Comparison of ENCODE assay signal across 8 mouse cellular contexts in the genomic region with DNA sequence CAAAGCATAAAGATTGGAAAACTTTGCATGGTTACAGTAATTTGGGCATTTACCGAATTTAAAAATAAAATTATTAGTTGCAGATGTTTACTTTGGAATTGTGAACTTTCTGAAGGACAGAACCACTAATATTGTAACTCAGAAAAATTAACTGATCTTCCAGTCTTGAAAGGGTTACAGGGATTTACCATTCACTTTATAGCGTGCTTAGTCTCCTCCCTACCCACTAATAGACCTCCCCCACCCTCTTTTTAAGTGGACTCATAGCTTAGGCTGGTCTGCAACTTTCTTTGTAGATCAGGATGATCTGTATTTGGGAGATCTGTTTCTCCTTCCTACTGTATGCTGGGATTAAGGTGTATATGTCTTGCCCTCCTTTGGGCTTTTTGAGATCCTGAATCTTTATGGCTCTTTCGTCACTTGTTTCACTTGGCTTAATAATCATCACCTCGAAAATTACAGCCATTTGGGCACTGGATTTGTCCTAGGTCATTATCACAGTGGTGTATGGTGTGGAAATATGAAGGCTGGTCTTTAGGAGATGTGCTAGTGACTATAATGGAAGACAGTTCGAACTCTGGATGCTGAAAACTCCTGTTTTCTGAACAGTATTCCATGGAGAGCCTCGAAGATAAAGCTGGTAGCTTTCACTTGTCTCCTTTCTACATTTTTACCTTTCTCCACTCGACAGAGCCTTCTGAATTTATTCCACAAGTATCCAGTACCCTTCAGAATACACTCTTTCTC. TPM values are rescaled to one million over a fixed set of nuclear protein-coding genes. Genes with fewer than 3 reads are reported as not detected.
A peak's percentile ranks its signal among the peaks of the same experiment; 100 is the strongest.
DNase-seq lines count a peak whose midpoint lies in the region; ATAC-seq and TF ChIP-seq lines count a peak whose summit lies in the region.
"Had no signal": no experiment of that assay in that cellular context is flagged by ENCODE, and none has a peak within 500 bp of the region (broad histone marks: within the 10 kb centered on the region; RNA-seq: fewer than 3 reads in every experiment).

No protein-coding gene starts in this region.

- H3K4me1 ChIP-seq in forebrain, embryonic 13.5 days: peaks cover 42% of the 10 kb centered on the region
- peaks cover 28 to 30% of the 10 kb centered on the region in 2 experiments for H3K4me1 ChIP-seq in liver, embryonic 14.5 days (replicated peaks; ENCODE audit: control insufficient read depth in 2 of 2, insufficient read depth in 2 of 2, low read length in 1 of 2)

- H3ac ChIP-seq in C2C12 (ENCODE audit: control insufficient read depth, insufficient read length, low read depth): peak overlapping the region; percentile 44

- no peaks in the 10 kb centered on the region for H3K9me3 ChIP-seq in forebrain, embryonic 13.5 days (replicated peaks)
- H3K9me3 ChIP-seq in liver, embryonic 14.5 days (ENCODE audit: control insufficient read depth, low read length): no peaks in the 10 kb centered on the region

- peak overlapping the region; percentile 79 for H3K9ac ChIP-seq in forebrain, embryonic 13.5 days
- H3K9ac ChIP-seq in liver, embryonic 14.5 days (replicated peaks): peak overlapping the region; percentile 94

- H3K36me3 ChIP-seq in C2C12 (ENCODE audit: control insufficient read depth, insufficient read depth): no peaks in the 10 kb centered on the region
- no peaks in the 10 kb centered on the region for H3K36me3 ChIP-seq in forebrain, embryonic 13.5 days (ENCODE audit: poor library complexity, severe bottlenecking)
- H3K36me3 ChIP-seq in liver, embryonic 14.5 days (replicated peaks; ENCODE audit: control insufficient read depth, insufficient read depth, low read depth): no peaks in the 10 kb centered on the region

- no peaks in the 10 kb centered on the region for H3K27me3 ChIP-seq in C2C12 (ENCODE audit: control insufficient read depth, insufficient read depth, insufficient read length)
- no peaks in the 10 kb centered on the region for H3K27me3 ChIP-seq in forebrain, embryonic 13.5 days
- no peaks in the 10 kb centered on the region for H3K27me3 ChIP-seq in liver, embryonic 14.5 days (ENCODE audit: control insufficient read depth, insufficient read depth, low read length)

- H3K4me2 ChIP-seq in forebrain, embryonic 13.5 days: peak overlapping the region; percentile 61
- peak overlapping the region; percentile 95 for H3K4me2 ChIP-seq in liver, embryonic 14.5 days (ENCODE audit: low read depth)

- H3K79me3 ChIP-seq in C2C12 (ENCODE audit: low read depth): no peaks in the 10 kb centered on the region

- WGBS in forebrain, embryonic 13.5 days: 16% methylated on average over 7 of the region's 7 CpGs
- 12% methylated on average over 7 of the region's 7 CpGs for WGBS in liver, embryonic 14.5 days (ENCODE audit: insufficient replicate concordance)

- DNase-seq in 3T3-L1 (ENCODE audit: low read depth, low spot score): peak; percentile 63
- DNase-seq in liver, embryonic 14.5 days (ENCODE audit: low read depth in 3 of 3, low spot score in 3 of 3): no peak
- no peak for DNase-seq in urinary bladder, postnatal 14 days (ENCODE audit: low spot score)
- DNase-seq in ovary, postnatal 14 days (ENCODE audit: low spot score): no peak
- no peak for DNase-seq in ovary, postnatal 10 days (ENCODE audit: low spot score)
- DNase-seq: kidney, postnatal 10 days had no signal

- peaks cover 22% of the 10 kb centered on the region for H3K79me2 ChIP-seq in C2C12 (ENCODE audit: control insufficient read depth, insufficient read depth)

- H3K27ac ChIP-seq in forebrain, embryonic 13.5 days: peak overlapping the region; percentile 48
- H3K27ac ChIP-seq in liver, embryonic 14.5 days: peak overlapping the region; percentile 100

- peak; percentile 18; the same call in 1 of the 2 replicates for TF ChIP-seq EP300 in liver, embryonic 14.5 days (IDR thresholded peaks at IDR 0.05; ENCODE audit: low read depth)

- peak overlapping the region; percentile 36 for H3K4me3 ChIP-seq in C2C12 (ENCODE audit: insufficient read depth, poor library complexity, severe bottlenecking)
- H3K4me3 ChIP-seq in forebrain, embryonic 13.5 days: peak overlapping the region; percentile 58
- peak overlapping the region; percentile 74 to 84 for H3K4me3 ChIP-seq in liver, embryonic 14.5 days (ENCODE audit: insufficient read depth in 1 of 2, low read depth in 2 of 2, low read length in 2 of 2)

- no peak for ATAC-seq in forebrain, embryonic 13.5 days
- ATAC-seq in liver, embryonic 14.5 days (ENCODE audit: insufficient read depth): no peak

- no peak for TF ChIP-seq CTCF in C2C12 (IDR thresholded peaks at IDR 0.05; ENCODE audit: control insufficient read depth, insufficient read depth, insufficient read length)
- no peak for TF ChIP-seq CTCF in liver, embryonic 14.5 days (IDR thresholded peaks at IDR 0.05; ENCODE audit: low read depth)

TF ChIP-seq in C2C12, 6 proteins besides CTCF, POLR2A, EP300 and RAD21:
- no peak for TF ChIP-seq FOSL1 (IDR thresholded peaks at IDR 0.05; ENCODE audit: insufficient read depth, low read length, poor library complexity, severe bottlenecking)

RNA-seq across cellular contexts. Expression of gene Hist1h3g, which starts 1.0 kb away (rescaled TPM):
- polyA plus RNA-seq in C2C12 (2012; fragmentation: generic; extraction: Trizol): 5.5 TPM
- polyA plus RNA-seq in forebrain, embryonic 13.5 days (2015; fragmentation: Nextera tagmentation; extraction: Ambion mirVana): 10.0 and 11.6 TPM in 2 replicates
- polyA plus RNA-seq in liver, embryonic 14.5 days (2012; rRNA removed): 48.1 and 52.5 TPM in 2 replicates
- polyA plus RNA-seq in liver, embryonic 14.5 days (2014; fragmentation: Nextera tagmentation; extraction: Ambion mirVana): 8.6 and 9.6 TPM in 2 replicates

RNA-seq across cellular contexts. Expression of gene Hist1h2af, which starts 2.5 kb away (rescaled TPM):
- 98.1 TPM for polyA plus RNA-seq in C2C12 (2012; fragmentation: generic; extraction: Trizol)
- 9.5 and 10.0 TPM in 2 replicates for polyA plus RNA-seq in forebrain, embryonic 13.5 days (2015; fragmentation: Nextera tagmentation; extraction: Ambion mirVana)
- 375 and 609 TPM in 2 replicates for polyA plus RNA-seq in liver, embryonic 14.5 days (2012; rRNA removed)
- polyA plus RNA-seq in liver, embryonic 14.5 days (2014; fragmentation: Nextera tagmentation; extraction: Ambion mirVana): 14.2 and 17.4 TPM in 2 replicates

RNA-seq across cellular contexts. Expression of gene Hist1h4h, which starts 5.4 kb away (rescaled TPM):
- polyA plus RNA-seq in C2C12 (2012; fragmentation: generic; extraction: Trizol): 6.9 TPM
- 5.2 and 6.4 TPM in 2 replicates for polyA plus RNA-seq in forebrain, embryonic 13.5 days (2015; fragmentation: Nextera tagmentation; extraction: Ambion mirVana)
- polyA plus RNA-seq in liver, embryonic 14.5 days (2012; rRNA removed): 8.6 and 24.1 TPM in 2 replicates
- 5.3 and 6.1 TPM in 2 replicates for polyA plus RNA-seq in liver, embryonic 14.5 days (2014; fragmentation: Nextera tagmentation; extraction: Ambion mirVana)

RNA-seq across cellular contexts. Expression of gene Hist1h2bh, which starts 6.9 kb away (rescaled TPM):
- polyA plus RNA-seq in C2C12 (2012; fragmentation: generic; extraction: Trizol): 1.2 TPM
- polyA plus RNA-seq in forebrain, embryonic 13.5 days (2015; fragmentation: Nextera tagmentation; extraction: Ambion mirVana): 0.76 and 0.97 TPM in 2 replicates
- 6.7 and 8.7 TPM in 2 replicates for polyA plus RNA-seq in liver, embryonic 14.5 days (2012; rRNA removed)
- polyA plus RNA-seq in liver, embryonic 14.5 days (2014; fragmentation: Nextera tagmentation; extraction: Ambion mirVana): 1.2 and 1.4 TPM in 2 replicates

RNA-seq across cellular contexts. Expression of gene Hist1h3f, which starts 7.6 kb away (rescaled TPM):
- 1.2 TPM for polyA plus RNA-seq in C2C12 (2012; fragmentation: generic; extraction: Trizol)
- 1.2 and 1.3 TPM in 2 replicates for polyA plus RNA-seq in forebrain, embryonic 13.5 days (2015; fragmentation: Nextera tagmentation; extraction: Ambion mirVana)
- 5.1 and 13.6 TPM in 2 replicates for polyA plus RNA-seq in liver, embryonic 14.5 days (2012; rRNA removed)
- polyA plus RNA-seq in liver, embryonic 14.5 days (2014; fragmentation: Nextera tagmentation; extraction: Ambion mirVana): 1.00 and 1.1 TPM in 2 replicates
